Mouse (Mus musculus) megakaryocyte, embryonic 14.5 days (primary cell): Measurements from ENCODE around the gene Scaf8.

Experiments
- FLI1 ChIP-seq: IDR thresholded peaks from 2 replicates; pipeline ENCODE4 v1.6.1; 2012; ENCODE audit warnings: low read length, inconsistent platforms, mixed read lengths
- GATA1 ChIP-seq: IDR thresholded peaks from 3 replicates; pipeline ENCODE4 v1.6.1; 2012; ENCODE audit warnings: mixed read lengths, low read length, inconsistent platforms, borderline replicate concordance

- TF ChIP-seq GATA1 (no peak), FLI1 (no peak)
These were observed 38.9 kb upstream of the Scaf8 start for GRCm38 (mm10) chr17:3075873-3076245.
